Mouse (Mus musculus): Measurements from ENCODE around the gene Rpp30. TPM values are rescaled to one million over a fixed set of nuclear protein-coding genes. Genes with fewer than 3 reads are reported as not detected.
A peak's percentile ranks its signal among the peaks of the same experiment; 100 is the strongest.

The Rpp30 gene
- 59.5 and 62.2 TPM in 2 replicates for polyA plus RNA-seq (2015; fragmentation: Nextera tagmentation; extraction: Ambion mirVana)

GRCm38 (mm10) chr19:36083262-36084225 is at the start of gene Rpp30:
Gene Rpp30 (plus strand): TSS chr19:36083716.
- H3K9me3 ChIP-seq (replicated peaks), result no peaks in the 10 kb centered on the region
- peaks cover 11% of the 10 kb centered on the region for H3K4me1 ChIP-seq
- 0 out of 2 replicates have a peak within 1 kb of the TSS, but pooled peaks have one; percentile 48 for H3K27ac ChIP-seq (replicated peaks)
- peaks cover 8% of the 10 kb centered on the region for H3K36me3 ChIP-seq
- 2% methylated on average over 34 of the region's 34 CpGs for WGBS
- H3K9ac ChIP-seq, result peak within 1 kb of the TSS; percentile 37
- ATAC-seq (ENCODE audit: insufficient number of reproducible peaks, low FRiP score, low TSS enrichment, low read depth), result peak; percentile 92
- H3K4me2 ChIP-seq (replicated peaks), result peak within 1 kb of the TSS; percentile 66
- H3K27me3 ChIP-seq, result no peaks in the 10 kb centered on the region
- peak within 1 kb of the TSS; percentile 77 for H3K4me3 ChIP-seq (replicated peaks)

GRCm38 (mm10) chr19:36046046-36046445 is 37.5 kb upstream of the Rpp30 start:
- Histone ChIP-seq H3K9me3 (replicated peaks) (no peaks in the 10 kb centered on the region), H3K27ac (replicated peaks) (no peak overlapping the region), H3K4me1 (no peaks in the 10 kb centered on the region), H3K27me3 (no peaks in the 10 kb centered on the region), H3K9ac (no peak overlapping the region), H3K4me3 (replicated peaks) (no peak overlapping the region), H3K4me2 (replicated peaks) (no peak overlapping the region), H3K36me3 (no peaks in the 10 kb centered on the region)
- 74% methylated on average over 7 of the region's 7 CpGs for WGBS
- no peak for ATAC-seq (ENCODE audit: insufficient number of reproducible peaks, low FRiP score, low TSS enrichment, low read depth)

- H3K4me1 ChIP-seq, result peaks cover 11% of the 10 kb centered on the region; the same call in 1 of the 2 replicates
- ATAC-seq (ENCODE audit: insufficient number of reproducible peaks, low FRiP score, low TSS enrichment, low read depth), result no peak
- H3K4me2 ChIP-seq (replicated peaks), result peak overlapping the region; percentile 93
- H3K4me3 ChIP-seq (replicated peaks), result peak overlapping the region; percentile 54
- no peak overlapping the region for H3K9ac ChIP-seq
- H3K9me3 ChIP-seq (replicated peaks), result no peaks in the 10 kb centered on the region
- WGBS, result 8% methylated on average over 49 of the region's 49 CpGs
- peaks cover 44% of the 10 kb centered on the region for H3K27me3 ChIP-seq
- H3K27ac ChIP-seq (replicated peaks), result no peak overlapping the region
- H3K36me3 ChIP-seq, result no peaks in the 10 kb centered on the region
These were observed 26.9 kb upstream of the Rpp30 start for GRCm38 (mm10) chr19:36056502-36057221.

- under 1% methylated on average over 52 of the region's 86 CpGs for WGBS
- Histone ChIP-seq H3K27ac (replicated peaks) (no peak within 1 kb of the TSS), H3K9ac (0 out of 2 replicates have a peak within 1 kb of the TSS, but pooled peaks have one; percentile 7), H3K4me3 (replicated peaks) (peak within 1 kb of the TSS; percentile 54), H3K4me1 (peaks cover 11% of the 10 kb centered on the region; the same call in 1 of the 2 replicates), H3K4me2 (replicated peaks) (peak within 1 kb of the TSS; percentile 93), H3K36me3 (no peaks in the 10 kb centered on the region), H3K27me3 (peaks cover 44% of the 10 kb centered on the region), H3K9me3 (replicated peaks) (no peaks in the 10 kb centered on the region)
- peak; percentile 60 for ATAC-seq (ENCODE audit: insufficient number of reproducible peaks, low FRiP score, low TSS enrichment, low read depth)
These were observed 26.2 kb upstream of the Rpp30 start, which contains the start of gene Htr7 for GRCm38 (mm10) chr19:36057231-36057811. Gene Htr7 (minus strand): TSS chr19:36057507.

- 68% methylated on average over 2 of the region's 2 CpGs for WGBS
- Histone ChIP-seq H3K36me3 (no peaks in the 10 kb centered on the region), H3K27me3 (peaks cover 13% of the 10 kb centered on the region), H3K4me2 (replicated peaks) (no peak overlapping the region), H3K4me3 (replicated peaks) (no peak overlapping the region), H3K9ac (no peak overlapping the region), H3K27ac (replicated peaks) (no peak overlapping the region), H3K9me3 (replicated peaks) (no peaks in the 10 kb centered on the region), H3K4me1 (no peaks in the 10 kb centered on the region)
- no peak for ATAC-seq (ENCODE audit: insufficient number of reproducible peaks, low FRiP score, low TSS enrichment, low read depth)
These were observed 20.6 kb upstream of the Rpp30 start for GRCm38 (mm10) chr19:36062801-36063529.

DNA sequence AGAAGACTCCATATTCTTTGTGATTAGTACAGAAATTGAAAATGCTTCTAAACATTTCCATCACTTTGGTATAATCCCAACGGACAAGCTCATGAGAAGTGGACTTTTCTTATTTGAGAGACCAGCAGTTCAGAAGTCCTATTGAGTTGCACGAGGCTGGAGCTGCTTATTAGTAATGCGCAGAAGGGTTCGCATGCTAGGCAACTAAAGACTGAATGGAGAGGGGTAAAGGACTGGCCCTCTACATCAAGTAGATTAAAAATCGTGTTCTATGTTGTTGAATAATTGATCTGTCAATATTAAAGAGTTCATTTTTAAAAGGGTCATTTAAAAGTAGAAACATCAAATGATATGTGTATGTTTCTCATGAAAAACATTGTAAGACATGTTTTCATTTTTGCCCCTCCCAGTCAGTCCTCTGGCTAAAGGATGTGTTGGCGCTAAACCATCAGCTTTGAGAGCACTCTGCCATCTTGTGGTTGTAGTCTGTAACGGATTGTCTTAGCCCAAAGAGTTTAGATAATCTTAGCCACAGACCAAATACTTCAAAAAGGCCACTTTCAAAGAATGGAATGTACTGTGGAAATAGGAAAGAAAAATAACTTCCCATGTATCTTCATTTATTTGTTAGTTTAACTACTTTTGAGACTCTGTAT is 782 bp upstream of the Rpp30 start:
- no peaks in the 10 kb centered on the region for H3K36me3 ChIP-seq
- no peaks in the 10 kb centered on the region for H3K9me3 ChIP-seq (replicated peaks)
- no peak overlapping the region for H3K9ac ChIP-seq
- peak overlapping the region; percentile 66 for H3K4me2 ChIP-seq (replicated peaks)
- peak; percentile 77; the same call in 1 of the 2 replicates for ATAC-seq (ENCODE audit: insufficient number of reproducible peaks, low FRiP score, low TSS enrichment, low read depth)
- 0 out of 2 replicates have a peak overlapping the region, but pooled peaks have one; percentile 41 for H3K27ac ChIP-seq (replicated peaks)
- 43% methylated on average over 7 of the region's 7 CpGs for WGBS
- H3K4me3 ChIP-seq (replicated peaks), result peak overlapping the region; percentile 77
- no peaks in the 10 kb centered on the region for H3K27me3 ChIP-seq
- peaks cover 11% of the 10 kb centered on the region for H3K4me1 ChIP-seq

DNA sequence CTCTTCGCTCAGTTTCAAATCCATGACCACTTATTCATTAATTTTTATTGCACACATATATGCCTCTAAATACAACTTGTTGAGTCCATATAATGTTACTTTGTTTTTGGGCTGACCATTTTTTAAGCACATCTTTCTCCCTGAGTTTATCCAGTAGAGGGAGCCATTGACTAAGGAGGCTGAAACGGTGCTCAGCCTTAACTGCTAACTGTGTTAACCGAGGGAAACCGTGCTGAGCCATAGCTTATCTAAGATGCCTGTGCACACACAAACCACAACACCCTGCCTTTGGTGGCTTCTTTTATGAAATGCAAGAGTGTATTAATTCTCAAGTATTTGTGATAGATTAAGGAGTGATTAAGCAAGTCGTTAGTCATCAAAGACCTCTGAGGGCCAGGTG is 7.3 kb downstream of the Rpp30 start:
- peaks cover 51% of the 10 kb centered on the region for H3K36me3 ChIP-seq
- no peak overlapping the region for H3K4me3 ChIP-seq (replicated peaks)
- no peak overlapping the region for H3K9ac ChIP-seq
- H3K27ac ChIP-seq (replicated peaks), result no peak overlapping the region
- ATAC-seq (ENCODE audit: insufficient number of reproducible peaks, low FRiP score, low TSS enrichment, low read depth), result no peak
- no peaks in the 10 kb centered on the region for H3K27me3 ChIP-seq
- H3K4me1 ChIP-seq, result no peaks in the 10 kb centered on the region
- 51% methylated on average over 5 of the region's 5 CpGs for WGBS
- H3K9me3 ChIP-seq (replicated peaks), result no peaks in the 10 kb centered on the region
- no peak overlapping the region for H3K4me2 ChIP-seq (replicated peaks)

GRCm38 (mm10) chr19:36097194-36097593 is 13.7 kb downstream of the Rpp30 start:
- Histone ChIP-seq H3K27me3 (no peaks in the 10 kb centered on the region), H3K4me1 (no peaks in the 10 kb centered on the region), H3K4me2 (replicated peaks) (no peak overlapping the region), H3K9me3 (replicated peaks) (no peaks in the 10 kb centered on the region), H3K27ac (replicated peaks) (no peak overlapping the region), H3K4me3 (replicated peaks) (no peak overlapping the region), H3K36me3 (peaks cover 41% of the 10 kb centered on the region), H3K9ac (no peak overlapping the region)
- no peak for ATAC-seq (ENCODE audit: insufficient number of reproducible peaks, low FRiP score, low TSS enrichment, low read depth)
- WGBS, result 91% methylated on average over 3 of the region's 3 CpGs

DNA sequence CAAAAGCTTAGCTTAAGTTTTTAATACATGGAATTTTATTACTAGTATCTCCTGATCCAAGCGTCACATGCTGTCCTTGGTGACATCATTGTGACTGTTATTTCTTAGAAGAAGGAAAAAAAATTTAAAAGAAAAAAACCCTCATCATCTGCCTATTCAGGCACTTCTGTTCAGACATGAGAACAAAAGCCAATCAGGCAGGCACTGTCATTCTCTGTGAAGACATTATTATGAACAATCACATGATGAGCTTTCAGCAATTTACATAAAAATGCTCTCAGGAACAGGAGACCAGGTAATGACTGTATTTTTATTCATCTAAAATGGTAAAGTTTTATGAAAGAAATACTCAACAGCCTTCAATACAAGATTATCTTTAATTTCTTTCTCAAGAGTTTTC is 14.7 kb downstream of the Rpp30 start:
- Histone ChIP-seq H3K4me1 (no peaks in the 10 kb centered on the region), H3K9ac (no peak overlapping the region), H3K27me3 (no peaks in the 10 kb centered on the region), H3K4me3 (replicated peaks) (no peak overlapping the region), H3K27ac (replicated peaks) (no peak overlapping the region), H3K9me3 (replicated peaks) (no peaks in the 10 kb centered on the region), H3K4me2 (replicated peaks) (no peak overlapping the region), H3K36me3 (peaks cover 41% of the 10 kb centered on the region)
- no peak for ATAC-seq (ENCODE audit: insufficient number of reproducible peaks, low FRiP score, low TSS enrichment, low read depth)
- 96% methylated on average over 1 of the region's 1 CpGs for WGBS

DNA sequence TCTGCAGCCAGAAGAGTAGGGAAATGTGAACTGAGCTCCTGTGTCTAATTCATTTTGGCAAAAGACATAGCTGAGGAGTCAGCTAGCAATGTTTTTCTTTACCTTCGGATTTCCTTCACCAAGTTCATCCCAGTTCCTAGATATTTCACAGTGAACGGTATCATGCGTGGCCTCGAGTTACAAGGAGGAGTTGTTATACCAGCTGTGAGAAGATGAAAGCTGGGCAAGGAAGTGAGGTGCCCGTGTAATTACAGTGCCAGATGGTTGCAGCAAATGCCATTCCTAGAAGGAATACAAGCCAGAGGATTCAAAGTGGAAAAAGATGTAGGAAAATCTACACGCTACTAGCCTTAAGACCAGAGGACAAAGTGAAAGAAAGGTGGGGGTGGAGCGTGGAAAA is 15.4 kb downstream of the Rpp30 start:
- no peak overlapping the region for H3K27ac ChIP-seq (replicated peaks)
- WGBS, result 70% methylated on average over 7 of the region's 7 CpGs
- peaks cover 41% of the 10 kb centered on the region for H3K36me3 ChIP-seq
- no peaks in the 10 kb centered on the region for H3K4me1 ChIP-seq
- H3K9ac ChIP-seq, result no peak overlapping the region
- no peak overlapping the region for H3K4me3 ChIP-seq (replicated peaks)
- no peak for ATAC-seq (ENCODE audit: insufficient number of reproducible peaks, low FRiP score, low TSS enrichment, low read depth)
- no peaks in the 10 kb centered on the region for H3K27me3 ChIP-seq
- H3K9me3 ChIP-seq (replicated peaks), result no peaks in the 10 kb centered on the region
- no peak overlapping the region for H3K4me2 ChIP-seq (replicated peaks)

All from embryonic facial prominence, embryonic 15.5 days (tissue).